Mouse (Mus musculus) megakaryocyte, embryonic 14.5 days (primary cell): ENCODE measurements at regions not wholly inside any gene's neighbourhood (a gene's known extent, or its start where the extent isn't known, plus 50 kb on each side); places are given as distances from the start of the nearest gene placed in this dataset.

Source experiments
- FLI1 ChIP-seq: IDR thresholded peaks from 2 replicates; pipeline ENCODE4 v1.6.1; 2012; ENCODE audit warnings: low read length, inconsistent platforms, mixed read lengths
- GATA1 ChIP-seq: IDR thresholded peaks from 3 replicates; pipeline ENCODE4 v1.6.1; 2012; ENCODE audit warnings: mixed read lengths, low read length, inconsistent platforms, borderline replicate concordance

DNA sequence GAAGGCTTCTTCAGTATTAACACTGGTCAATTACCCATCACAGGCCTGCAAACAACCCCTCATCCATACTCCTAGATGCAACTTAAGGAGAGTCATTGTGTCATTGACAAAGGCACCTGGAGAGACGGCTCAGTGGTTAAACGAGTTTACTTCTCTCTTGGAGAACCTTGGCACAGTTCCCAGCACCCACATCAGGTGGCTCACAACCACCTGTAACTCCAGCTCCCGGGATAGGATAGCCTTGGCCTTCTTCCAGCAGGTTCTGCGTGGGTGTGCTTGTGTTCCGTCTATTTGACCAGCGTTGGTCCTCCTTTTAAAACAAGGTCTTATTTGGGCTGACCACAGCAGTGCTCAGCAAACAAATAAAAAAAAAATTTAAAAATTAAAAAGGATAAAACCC, 63.9 kb upstream of the Foxk1 start:
- no peak for TF ChIP-seq FLI1
- TF ChIP-seq GATA1, result no peak
